Mouse (Mus musculus): ENCODE measurements at regions not wholly inside any gene's neighbourhood (a gene's known extent, or its start where the extent isn't known, plus 50 kb on each side); places are given as distances from the start of the nearest gene placed in this dataset.

GRCm38 (mm10) chr3:149796123-149796522, 805.8 kb upstream of the Adgrl2 start:
- Histone ChIP-seq H3K27ac (ENCODE audit: insufficient read depth, low read depth) (no peak overlapping the region), H3K4me1 (ENCODE audit: control insufficient read depth in 1 of 2, insufficient read depth in 2 of 2) (peaks cover 0 to 3% of the 10 kb centered on the region in 2 experiments; a peak in 1 of 4 replicates), H3K79me2 (replicated peaks; ENCODE audit: control insufficient read depth, extremely low read depth, insufficient read depth, poor library complexity, severe bottlenecking) (no peaks in the 10 kb centered on the region), H3K4me2 (ENCODE audit: insufficient read depth, low read depth, poor library complexity, severe bottlenecking) (no peak overlapping the region), H3K9ac (ENCODE audit: insufficient read depth, low read depth) (no peak overlapping the region), H3K27me3 (replicated peaks) (no peaks in the 10 kb centered on the region), H3K9me3 (replicated peaks; ENCODE audit: low read length) (no peaks in the 10 kb centered on the region), H3K4me3 (replicated peaks in 1 of 3; ENCODE audit: low read depth in 2 of 3, low read length in 2 of 3, poor library complexity in 1 of 3) (no peak overlapping the region), H3K36me3 (replicated peaks in 1 of 2; ENCODE audit: control insufficient read depth in 1 of 2, insufficient read depth in 1 of 2, low read length in 1 of 2) (no peaks in the 10 kb centered on the region)
- dilution Hi-C loops (cut with MboI; ENCODE audit: extremely low pct_ligation_motif_present, extremely low pct_unique_long_range_greater_than_20kb, low sequenced_read_pairs): no loop called here
- in situ Hi-C loops (cut with MboI; ENCODE audit: low pct_ligation_motif_present, low pct_unique_long_range_greater_than_20kb, low sequenced_read_pairs): no loop called here
- TF ChIP-seq JUND (conservative IDR thresholded peaks at IDR 0.05; ENCODE audit: low read depth, low read length): no peak
- TF ChIP-seq CHD1 (IDR thresholded peaks at IDR 0.05; ENCODE audit: low read depth, low read length): no peak
- no peak for TF ChIP-seq IRF4 (IDR thresholded peaks at IDR 0.05; ENCODE audit: low read depth, low read length)
- TF ChIP-seq ZNF384 (IDR thresholded peaks at IDR 0.05; ENCODE audit: low read depth, low read length): no peak
- no peak for TF ChIP-seq UBTF (IDR thresholded peaks at IDR 0.05; ENCODE audit: low read depth, low read length)
- TF ChIP-seq BHLHE40 (IDR thresholded peaks at IDR 0.05; ENCODE audit: low read depth, low read length): no peak
- no peak for TF ChIP-seq MEF2A (IDR thresholded peaks at IDR 0.05; ENCODE audit: borderline replicate concordance, low read depth, low read length)
- no peak for TF ChIP-seq NELFE (IDR thresholded peaks at IDR 0.05; ENCODE audit: low read depth, low read length)
- no peak for TF ChIP-seq KAT2A (IDR thresholded peaks at IDR 0.05; ENCODE audit: insufficient replicate concordance, low read length)
- TF ChIP-seq MXI1 (IDR thresholded peaks at IDR 0.05; ENCODE audit: low read depth, low read length): no peak
- TF ChIP-seq SIN3A (IDR thresholded peaks at IDR 0.05; ENCODE audit: low read length): no peak
- TF ChIP-seq ZMIZ1 (IDR thresholded peaks at IDR 0.05; ENCODE audit: low read depth, low read length): no peak
- DNase-seq (ENCODE audit: extremely low read depth): no peak

- peaks cover 0 to 3% of the 10 kb centered on the region in 2 experiments; a peak in 1 of 4 replicates for H3K4me1 ChIP-seq (ENCODE audit: control insufficient read depth in 1 of 2, insufficient read depth in 2 of 2)
- H3K27me3 ChIP-seq (replicated peaks): no peaks in the 10 kb centered on the region
- dilution Hi-C loops (cut with MboI; ENCODE audit: extremely low pct_ligation_motif_present, extremely low pct_unique_long_range_greater_than_20kb, low sequenced_read_pairs) (no loop called here), in situ Hi-C loops (cut with MboI; ENCODE audit: low pct_ligation_motif_present, low pct_unique_long_range_greater_than_20kb, low sequenced_read_pairs) (no loop called here)
- no peak overlapping the region for H3K9ac ChIP-seq (ENCODE audit: insufficient read depth, low read depth)
- no peak overlapping the region for H3K4me3 ChIP-seq (replicated peaks in 1 of 3; ENCODE audit: low read depth in 2 of 3, low read length in 2 of 3, poor library complexity in 1 of 3)
- no peaks in the 10 kb centered on the region for H3K36me3 ChIP-seq (replicated peaks in 1 of 2; ENCODE audit: control insufficient read depth in 1 of 2, insufficient read depth in 1 of 2, low read length in 1 of 2)
- no peaks in the 10 kb centered on the region for H3K79me2 ChIP-seq (replicated peaks; ENCODE audit: control insufficient read depth, extremely low read depth, insufficient read depth, poor library complexity, severe bottlenecking)
- H3K27ac ChIP-seq (ENCODE audit: insufficient read depth, low read depth): no peak overlapping the region
- DNase-seq (ENCODE audit: extremely low read depth): no peak
- H3K9me3 ChIP-seq (replicated peaks; ENCODE audit: low read length): no peaks in the 10 kb centered on the region
- TF ChIP-seq GABPA (IDR thresholded peaks at IDR 0.05; ENCODE audit: insufficient replicate concordance, low read depth, low read length) (no peak), SMC3 (IDR thresholded peaks at IDR 0.05; ENCODE audit: low read depth, low read length) (no peak), E2F4 (IDR thresholded peaks at IDR 0.05; ENCODE audit: insufficient replicate concordance, low read depth, low read length) (no peak), PAX5 (IDR thresholded peaks at IDR 0.05; ENCODE audit: low read length) (no peak), CHD2 (IDR thresholded peaks at IDR 0.05; ENCODE audit: low read length) (no peak), POLR2AphosphoS2 (IDR thresholded peaks at IDR 0.05; ENCODE audit: low read depth, low read length) (no peak), IRF4 (IDR thresholded peaks at IDR 0.05; ENCODE audit: low read depth, low read length) (no peak), RAD21 (IDR thresholded peaks at IDR 0.05; ENCODE audit: low read depth, low read length) (no peak), JUND (conservative IDR thresholded peaks at IDR 0.05; ENCODE audit: low read depth, low read length) (no peak), ETS1 (conservative IDR thresholded peaks at IDR 0.05; ENCODE audit: low read depth, low read length) (no peak), ZC3H11A (IDR thresholded peaks at IDR 0.05; ENCODE audit: low read depth, low read length) (no peak), ZMIZ1 (IDR thresholded peaks at IDR 0.05; ENCODE audit: low read depth, low read length) (no peak), RCOR1 (conservative IDR thresholded peaks at IDR 0.05; ENCODE audit: low read depth, low read length) (no peak), TCF12 (IDR thresholded peaks at IDR 0.05; ENCODE audit: low read depth, low read length) (no peak), EP300 (IDR thresholded peaks at IDR 0.05; ENCODE audit: low read length) (no peak), MAFK (IDR thresholded peaks at IDR 0.05; ENCODE audit: insufficient replicate concordance, low read length) (no peak), CTCF (conservative IDR thresholded peaks at IDR 0.05 in 1 of 2, IDR thresholded peaks at IDR 0.05 in 1 of 2; ENCODE audit: low read depth in 2 of 2, low read length in 2 of 2) (no peak), USF1 (IDR thresholded peaks at IDR 0.05; ENCODE audit: low read depth, low read length) (no peak)
- H3K4me2 ChIP-seq (ENCODE audit: insufficient read depth, low read depth, poor library complexity, severe bottlenecking): no peak overlapping the region
Measured at GRCm38 (mm10) chr3:149791593-149791992, 801.2 kb upstream of the Adgrl2 start.
